23 mouse cellular contexts compared by ENCODE assay signal in the genomic region with DNA sequence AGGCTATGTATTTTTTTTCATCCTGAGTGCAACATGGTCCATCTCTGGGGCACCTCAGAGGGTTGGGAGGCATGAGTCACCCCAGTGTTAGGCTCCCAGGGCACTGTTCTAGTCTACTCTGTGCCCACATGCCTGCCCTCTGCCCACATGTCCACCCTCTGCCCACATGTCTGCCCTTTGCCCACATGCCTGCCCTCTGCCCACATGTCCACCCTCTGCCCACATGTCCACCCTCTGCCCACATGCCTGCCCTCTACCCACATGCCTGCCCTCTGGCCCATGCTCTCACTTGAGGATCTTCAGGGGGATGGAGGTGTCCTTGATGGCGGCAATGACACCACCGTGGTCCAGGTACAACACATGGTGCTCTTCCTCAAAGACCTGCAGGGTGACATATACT.
"Had no signal": no experiment of that assay in that cellular context is flagged by ENCODE, and none has a peak within 500 bp of the region (broad histone marks: within the 10 kb centered on the region; RNA-seq: fewer than 3 reads in every experiment).

No protein-coding gene starts in this region.

- DNase-seq: gastrocnemius, postnatal 14 days; gastrocnemius, postnatal 36 days; heart, adult 18-20 months; heart, postnatal 14 days; heart, postnatal 36 days; kidney, adult 11 months; kidney, adult 8-10 months; kidney, postnatal 14 days; layer of hippocampus, adult 9-11 months; layer of hippocampus, postnatal 36 days; left cerebral cortex, postnatal 4 days had no signal

- H3K4me2 ChIP-seq: heart, embryonic 11.5 days; heart, embryonic 13.5 days; heart, embryonic 15.5 days; hindbrain, embryonic 13.5 days; hindbrain, embryonic 15.5 days; limb, embryonic 13.5 days; limb, embryonic 15.5 days; liver, embryonic 12.5 days had no signal

- H3K9me3 ChIP-seq: heart, embryonic 13.5 days; heart, embryonic 15.5 days; hindbrain, embryonic 13.5 days; hindbrain, embryonic 15.5 days; limb, embryonic 13.5 days; limb, embryonic 15.5 days; liver, embryonic 12.5 days had no signal

- H3K9ac ChIP-seq: heart, embryonic 13.5 days; heart, embryonic 15.5 days; hindbrain, embryonic 13.5 days; hindbrain, embryonic 15.5 days; limb, embryonic 13.5 days; limb, embryonic 15.5 days; liver, embryonic 12.5 days; liver, embryonic 14.5 days had no signal

- H3K36me3 ChIP-seq: heart, embryonic 15.5 days; hindbrain, embryonic 13.5 days; hindbrain, embryonic 15.5 days; liver, embryonic 12.5 days had no signal

- ATAC-seq: hindbrain, postnatal 0 days; intestine, embryonic 16.5 days; liver, embryonic 12.5 days had no signal

- H3K4me3 ChIP-seq: heart, embryonic 13.5 days; heart, embryonic 15.5 days; hindbrain, embryonic 13.5 days; hindbrain, embryonic 15.5 days; limb, embryonic 13.5 days; limb, embryonic 15.5 days; liver, embryonic 12.5 days had no signal

- H3K27me3 ChIP-seq: heart, embryonic 15.5 days; hindbrain, embryonic 15.5 days; limb, embryonic 13.5 days; limb, embryonic 15.5 days; liver, embryonic 12.5 days had no signal

- H3K27ac ChIP-seq: heart, embryonic 13.5 days; heart, embryonic 15.5 days; hindbrain, embryonic 13.5 days; hindbrain, embryonic 15.5 days; hindbrain, postnatal 0 days; kidney, postnatal 0 days; limb, embryonic 13.5 days; limb, embryonic 15.5 days; liver, embryonic 12.5 days; liver, embryonic 14.5 days had no signal
